Mouse (Mus musculus) duodenum, adult 2 months (tissue): ENCODE measurements around the gene 1700012B09Rik. TPM values are rescaled to one million over a fixed set of nuclear protein-coding genes. Genes with fewer than 3 reads are reported as not detected.

ENCODE experiments used
- polyA plus RNA-seq: library from polyadenylated mRNA; depleted of rRNA; stranded (reverse); fragments of >200 nt; gene quantifications from 2 replicates; pipeline ENCODE4 v1.2.3, GENCODE M21; 2012; ENCODE audit warnings: low replicate concordance; rRNA removed

The 1700012B09Rik gene
- not detected in 2 replicates for polyA plus RNA-seq

DNA sequence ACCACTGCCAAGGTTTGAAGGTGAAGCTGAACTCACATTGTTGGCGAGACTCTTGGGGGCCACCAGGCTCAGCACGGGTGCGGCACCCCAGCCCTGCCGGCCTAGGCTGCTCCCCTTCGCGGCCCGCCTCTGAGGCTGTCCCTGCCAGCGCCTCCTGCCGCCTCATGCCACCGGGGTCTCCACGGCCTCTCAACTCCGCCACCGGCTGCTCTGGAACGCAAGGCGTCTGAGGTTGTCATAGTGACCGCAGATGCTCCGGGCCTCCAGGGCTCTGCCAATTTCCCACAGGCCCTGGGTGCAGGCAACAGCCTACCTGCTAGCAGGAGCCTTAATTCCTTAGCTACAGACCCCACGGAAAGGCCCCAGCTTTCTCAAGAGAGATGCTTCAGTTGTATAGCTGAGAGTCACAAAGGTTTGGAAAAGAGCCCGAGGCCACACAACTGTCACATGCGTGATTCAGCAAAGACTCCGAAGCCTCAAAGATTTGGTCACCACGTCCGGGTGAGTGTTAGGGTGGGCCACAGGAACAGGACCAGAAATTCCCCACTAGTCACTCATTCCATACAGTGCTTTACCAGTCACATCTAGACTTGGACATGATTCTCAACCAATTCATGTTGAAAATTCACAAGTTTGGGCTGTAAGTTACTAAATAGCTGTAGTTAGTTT, at the start of gene 1700012B09Rik:
Gene 1700012B09Rik, minus strand, starts transcription at position 228 of the 669 bp plus-strand sequence.

GRCm38 (mm10) chr9:14784039-14785002, 13.5 kb upstream of the 1700012B09Rik start, which contains the start of the genes Mre11a and Ankrd49:
Gene Mre11a, plus strand, starts transcription at chr9:14784654.
Gene Ankrd49, minus strand, starts transcription at chr9:14784856.

DNA sequence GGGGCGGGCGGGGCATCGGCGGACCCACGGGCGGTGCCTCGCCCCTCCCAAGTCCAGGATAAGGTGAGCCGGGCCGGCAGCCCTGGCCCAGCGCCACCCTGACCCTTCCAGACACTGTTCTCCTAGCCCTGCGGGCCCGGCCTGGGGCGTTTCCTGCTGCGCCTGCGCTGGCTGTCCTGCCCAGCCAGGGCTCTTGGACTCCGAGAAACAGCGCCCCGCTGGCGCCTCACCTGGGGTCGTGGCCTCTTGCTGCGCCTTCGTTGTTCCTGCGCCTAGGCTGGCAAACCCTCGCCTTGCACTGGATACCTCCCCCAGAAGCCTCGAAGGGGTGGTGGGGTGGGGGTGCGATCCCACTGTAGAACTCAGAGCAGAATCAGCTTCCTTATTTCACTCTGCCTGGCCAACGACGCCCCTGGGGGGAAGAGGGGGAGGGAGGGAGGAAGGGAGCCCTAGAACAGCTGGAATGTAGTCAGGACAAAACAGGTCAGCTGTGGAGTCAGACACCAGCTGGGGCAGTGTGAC, 18.8 kb downstream of the 1700012B09Rik start, which contains the start of gene Fut4:
Gene Fut4, minus strand, starts transcription at position 393 of the 522 bp plus-strand sequence.

GRCm38 (mm10) chr9:14740151-14740924, 30.5 kb downstream of the 1700012B09Rik start, which contains the start of gene Piwil4:
Gene Piwil4, minus strand, starts transcription at chr9:14740733.

Other genes with a start within 250 kb of the 1700012B09Rik start
- gene Amotl1, start 126.0 kb downstream of the 1700012B09Rik start, polyA plus RNA-seq, result 4.2 and 5.7 TPM in 2 replicates
- gene Piwil4, start 30.3 kb downstream of the 1700012B09Rik start, polyA plus RNA-seq, result 0.51 and 0.53 TPM in 2 replicates
- 12.2 and 13.9 TPM in 2 replicates for gene Fut4, start 18.6 kb downstream of the 1700012B09Rik start, polyA plus RNA-seq
- gene Mre11a, start 13.6 kb upstream of the 1700012B09Rik start, polyA plus RNA-seq, result 0.69 and 1.2 TPM in 2 replicates
- 0.43 and 1.2 TPM in 2 replicates for gene Ankrd49, start 13.8 kb upstream of the 1700012B09Rik start, polyA plus RNA-seq
- 0.02 and 0.04 TPM in 2 replicates for gene Gpr83, start 89.2 kb upstream of the 1700012B09Rik start, polyA plus RNA-seq
- gene Izumo1r, start 132.9 kb upstream of the 1700012B09Rik start, polyA plus RNA-seq, result 0.16 and 3.8 TPM in 2 replicates